Mouse (Mus musculus) ES-E14 (cell line): Measurements from ENCODE around the gene Grid2.

Source experiments
- MAFK ChIP-seq: IDR thresholded peaks from 2 replicates; pipeline ENCODE4 v1.6.1; 2014; ENCODE audit warnings: mild to moderate bottlenecking, low read depth, low read length, inconsistent platforms; ENCODE audit not compliant: insufficient read depth
- ZC3H11A ChIP-seq: IDR thresholded peaks from 2 replicates; pipeline ENCODE4 v1.6.1; 2012; ENCODE audit warnings: low read depth, mild to moderate bottlenecking, inconsistent platforms, low read length, borderline replicate concordance

- TF ChIP-seq ZC3H11A = no peak
- no peak for TF ChIP-seq MAFK
Observed at GRCm38 (mm10) chr6:64623404-64623803, 1367.7 kb downstream of the Grid2 start.
